In genomic region chr16:30188769-30189430, GRCm38 (mm10) we compare ENCODE assay signal across 8 mouse cellular contexts.
A peak's percentile ranks its signal among the peaks of the same experiment; 100 is the strongest.
DNase-seq lines count a peak whose midpoint lies in the region; ATAC-seq and TF ChIP-seq lines count a peak whose summit lies in the region.

No protein-coding gene starts in this region.

- no peak overlapping the region for H3K4me2 ChIP-seq in midbrain, embryonic 16.5 days (ENCODE audit: low read length)
- no peak overlapping the region for H3K4me2 ChIP-seq in kidney, postnatal 0 days (ENCODE audit: low read length)
- H3K4me2 ChIP-seq in liver, embryonic 11.5 days: no peak overlapping the region

- intact Hi-C loops in gastrocnemius, adult 2 months (cut with DNase I): loop anchor here (1.0 to 5.0 kb wide), 5 partner anchors 122 to 455 kb away; no protein-coding TSS in a partner anchor

- H3K27ac ChIP-seq in midbrain, embryonic 16.5 days (ENCODE audit: low read length): no peak overlapping the region
- H3K27ac ChIP-seq in midbrain, embryonic 10.5 days (replicated peaks): no peak overlapping the region
- peak overlapping the region; percentile 98 for H3K27ac ChIP-seq in gastrocnemius, adult 2 months
- H3K27ac ChIP-seq in kidney, postnatal 0 days: peak overlapping the region; percentile 70; the same call in 1 of the 2 replicates
- H3K27ac ChIP-seq in liver, embryonic 11.5 days (ENCODE audit: low read depth, low read length): no peak overlapping the region; the same call in 1 of the 2 replicates

- peak; percentile 43 for ATAC-seq in midbrain, embryonic 16.5 days
- ATAC-seq in cerebellum, adult (ENCODE audit: insufficient number of reproducible peaks, low FRiP score, low TSS enrichment): peak; percentile 50
- ATAC-seq in kidney, postnatal 0 days (replicated peaks; ENCODE audit: low FRiP score, low read depth): no peak
- no peak for ATAC-seq in liver, embryonic 11.5 days (replicated peaks; ENCODE audit: low FRiP score)

- H3K4me1 ChIP-seq in midbrain, embryonic 16.5 days (ENCODE audit: control insufficient read depth, insufficient read depth, low read length): peaks cover 7% of the 10 kb centered on the region
- H3K4me1 ChIP-seq in midbrain, embryonic 10.5 days: peaks cover 30% of the 10 kb centered on the region
- peaks cover 26% of the 10 kb centered on the region for H3K4me1 ChIP-seq in kidney, postnatal 0 days (replicated peaks; ENCODE audit: insufficient read depth, low read length)
- H3K4me1 ChIP-seq in liver, embryonic 11.5 days (replicated peaks; ENCODE audit: control insufficient read depth, insufficient read depth, low read length): peaks cover 35% of the 10 kb centered on the region

- H3K36me3 ChIP-seq in midbrain, embryonic 16.5 days (ENCODE audit: control insufficient read depth, insufficient read depth, low read length): no peaks in the 10 kb centered on the region
- H3K36me3 ChIP-seq in midbrain, embryonic 10.5 days: no peaks in the 10 kb centered on the region
- no peaks in the 10 kb centered on the region for H3K36me3 ChIP-seq in kidney, postnatal 0 days (ENCODE audit: insufficient read depth, low read length)
- no peaks in the 10 kb centered on the region for H3K36me3 ChIP-seq in liver, embryonic 11.5 days (ENCODE audit: control insufficient read depth, insufficient read depth, low read length)

- peaks cover 12% of the 10 kb centered on the region for H3K27me3 ChIP-seq in midbrain, embryonic 16.5 days (ENCODE audit: control insufficient read depth, insufficient read depth, low read depth, low read length)
- peaks cover 100% of the 10 kb centered on the region for H3K27me3 ChIP-seq in midbrain, embryonic 10.5 days (ENCODE audit: low read depth, poor library complexity, severe bottlenecking)
- H3K27me3 ChIP-seq in kidney, postnatal 0 days (ENCODE audit: insufficient read depth, low read length): no peaks in the 10 kb centered on the region
- peaks cover 4% of the 10 kb centered on the region; the same call in 1 of the 2 replicates for H3K27me3 ChIP-seq in liver, embryonic 11.5 days (replicated peaks; ENCODE audit: control insufficient read depth, insufficient read depth, low read length)

- no peak for TF ChIP-seq CTCF in gastrocnemius, adult 2 months (IDR thresholded peaks at IDR 0.05)
- no peak for TF ChIP-seq CTCF in kidney, postnatal 0 days (IDR thresholded peaks at IDR 0.05; ENCODE audit: low read depth)

- H3K4me3 ChIP-seq in midbrain, embryonic 16.5 days (ENCODE audit: low read depth, low read length): no peak overlapping the region
- no peak overlapping the region for H3K4me3 ChIP-seq in midbrain, embryonic 10.5 days
- H3K4me3 ChIP-seq in gastrocnemius, adult 2 months: no peak overlapping the region
- no peak overlapping the region for H3K4me3 ChIP-seq in kidney, postnatal 0 days (replicated peaks; ENCODE audit: low read depth, low read length)
- H3K4me3 ChIP-seq in liver, embryonic 11.5 days (ENCODE audit: low read depth, low read length): no peak overlapping the region

- no peaks in the 10 kb centered on the region for H3K9me3 ChIP-seq in midbrain, embryonic 16.5 days (replicated peaks; ENCODE audit: control insufficient read depth, low read length, poor library complexity, severe bottlenecking)
- no peaks in the 10 kb centered on the region for H3K9me3 ChIP-seq in midbrain, embryonic 10.5 days (replicated peaks)
- no peaks in the 10 kb centered on the region for H3K9me3 ChIP-seq in kidney, postnatal 0 days (replicated peaks; ENCODE audit: low read length)
- no peaks in the 10 kb centered on the region for H3K9me3 ChIP-seq in liver, embryonic 11.5 days (ENCODE audit: control insufficient read depth, low read length)

- no peak for DNase-seq in midbrain, embryonic 10.5 days (ENCODE audit: low spot score)
- DNase-seq in gastrocnemius, adult 2 months: peak; percentile 78
- DNase-seq in kidney, postnatal 0 days (ENCODE audit: low spot score): no peak
- peak; percentile 89 for DNase-seq in lung, postnatal 10 days
- DNase-seq in thymus, postnatal 4 days: no peak
- DNase-seq in liver, embryonic 11.5 days (ENCODE audit: low spot score): no peak

- no peak overlapping the region for H3K9ac ChIP-seq in midbrain, embryonic 16.5 days (ENCODE audit: low read depth, low read length)
- no peak overlapping the region for H3K9ac ChIP-seq in kidney, postnatal 0 days (ENCODE audit: low read depth, low read length)
- no peak overlapping the region for H3K9ac ChIP-seq in liver, embryonic 11.5 days (ENCODE audit: low read depth, low read length)

- 59% methylated on average over 8 of the region's 8 CpGs for WGBS in midbrain, embryonic 16.5 days
- 67% methylated on average over 8 of the region's 8 CpGs for WGBS in midbrain, embryonic 10.5 days
- WGBS in kidney, postnatal 0 days: 67% methylated on average over 8 of the region's 8 CpGs
- 73% methylated on average over 8 of the region's 8 CpGs for WGBS in liver, embryonic 11.5 days

Comparison
In these comparisons a context has a peak if more than half of its experiments do, and no peak if none do; other contexts are left out.
1. ATAC-seq: peak in midbrain, embryonic 16.5 days (single experiment) and cerebellum, adult (single experiment); none in kidney, postnatal 0 days (single experiment) and liver, embryonic 11.5 days (single experiment).
2. H3K27ac ChIP-seq: peak in gastrocnemius, adult 2 months (single experiment) and kidney, postnatal 0 days (single experiment); none in midbrain, embryonic 16.5 days (single experiment), midbrain, embryonic 10.5 days (single experiment) and liver, embryonic 11.5 days (single experiment).
3. DNase-seq: peak in gastrocnemius, adult 2 months (single experiment) and lung, postnatal 10 days (single experiment); none in midbrain, embryonic 10.5 days (single experiment), kidney, postnatal 0 days (single experiment), thymus, postnatal 4 days (single experiment) and liver, embryonic 11.5 days (single experiment).